Mouse (Mus musculus): ENCODE measurements at regions not wholly inside any gene's neighbourhood (a gene's known extent, or its start where the extent isn't known, plus 50 kb on each side); places are given as distances from the start of the nearest gene placed in this dataset.

DNA sequence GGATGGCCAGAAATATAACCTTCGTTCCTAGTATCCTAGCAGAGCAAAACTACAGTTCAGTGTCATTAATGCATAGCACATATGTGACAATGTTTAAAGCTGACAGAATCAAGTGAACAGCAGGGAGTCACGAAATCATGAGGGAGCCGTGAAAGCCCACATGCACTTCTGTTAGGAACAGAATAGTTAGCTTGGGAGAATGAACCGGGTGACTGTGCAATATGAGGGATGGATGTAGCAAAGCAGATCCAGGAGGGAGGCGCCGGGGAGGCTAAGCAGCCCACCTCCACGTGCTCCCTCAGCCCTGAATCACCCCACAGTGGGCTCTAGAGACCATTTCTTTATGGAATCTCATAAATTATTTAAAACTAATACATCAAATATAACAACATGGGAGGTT is 116.3 kb upstream of the Daam1 start:
- no peak for DNase-seq (ENCODE audit: low spot score in 2 of 2)

GRCm38 (mm10) chr12:71718412-71718811 is 112.5 kb upstream of the Daam1 start:
- DNase-seq (ENCODE audit: low spot score in 2 of 2), result peak in 1 of 2 experiments; percentile 17

DNA sequence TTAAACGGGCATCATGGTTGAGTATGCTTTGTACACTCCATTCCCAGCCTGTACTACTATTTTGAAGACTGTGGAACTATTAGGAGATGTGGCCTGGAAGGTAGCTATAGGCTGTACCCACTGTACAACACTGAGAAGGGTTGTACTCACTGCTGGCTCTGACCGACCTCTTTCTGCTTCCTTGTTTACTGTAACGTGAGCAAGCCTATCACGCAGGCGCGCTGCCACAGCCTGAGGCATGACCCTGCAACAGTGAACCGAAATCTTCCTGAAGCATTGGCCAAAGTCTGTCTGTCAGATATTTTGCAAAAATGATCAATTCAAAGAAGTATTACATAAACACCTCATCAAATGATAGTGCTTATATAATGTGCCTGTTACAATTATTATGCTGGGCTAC is 112.0 kb upstream of the Daam1 start:
- DNase-seq (ENCODE audit: low spot score in 2 of 2), result no peak

GRCm38 (mm10) chr12:71725140-71725539 is 105.7 kb upstream of the Daam1 start:
- no peak for DNase-seq (ENCODE audit: low spot score in 2 of 2)

- DNase-seq (ENCODE audit: low spot score in 2 of 2), result peak; percentile 41 to 62
Measured at GRCm38 (mm10) chr12:71725713-71726336, 105.1 kb upstream of the Daam1 start.

- no peak for DNase-seq (ENCODE audit: low spot score in 2 of 2)
Measured at GRCm38 (mm10) chr12:71743345-71743744, 87.5 kb upstream of the Daam1 start.

DNA sequence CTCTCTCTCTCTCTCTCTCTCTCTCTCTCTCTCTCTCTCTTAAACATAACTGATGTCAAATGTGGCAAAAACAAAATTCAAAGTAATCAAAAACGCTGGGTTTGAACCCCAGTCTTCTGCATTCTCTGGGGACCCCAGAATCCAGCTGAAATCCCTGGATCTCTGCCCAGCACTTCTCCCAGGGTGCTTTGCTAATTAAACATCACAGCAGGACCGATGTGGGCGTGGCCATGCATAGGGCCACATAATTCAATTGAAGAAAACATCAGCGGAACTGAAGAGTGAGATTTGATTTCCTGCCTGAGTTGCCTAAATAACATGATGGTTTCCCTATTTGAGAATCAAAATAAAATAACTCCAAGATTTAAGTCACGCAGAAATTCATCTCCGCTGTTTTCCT is 84.9 kb upstream of the Daam1 start:
- no peak for DNase-seq (ENCODE audit: low spot score in 2 of 2)

DNA sequence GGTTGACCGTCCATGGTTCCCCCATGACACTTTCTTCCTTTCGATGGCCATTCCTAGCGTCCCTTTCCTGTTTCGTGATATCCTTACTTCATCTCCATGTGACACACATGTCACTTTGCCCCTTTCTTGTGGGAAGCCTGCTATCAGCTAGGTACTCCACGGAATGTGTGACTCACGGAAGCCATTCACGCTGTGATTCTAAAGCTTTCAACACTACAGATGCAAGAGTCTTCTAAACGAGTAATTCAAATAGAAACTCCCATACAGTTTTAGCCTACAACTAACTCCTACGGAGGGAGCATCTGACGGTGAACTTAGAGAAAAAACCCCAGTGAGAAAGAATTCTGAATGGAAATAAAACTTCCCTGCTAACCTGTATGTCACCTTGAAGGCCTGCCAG is 83.5 kb upstream of the Daam1 start:
- DNase-seq (ENCODE audit: low spot score in 2 of 2), result no peak

GRCm38 (mm10) chr12:71747831-71748368 is 83.0 kb upstream of the Daam1 start:
- peak in 1 of 2 experiments; percentile 33 for DNase-seq (ENCODE audit: low spot score in 2 of 2)

DNA sequence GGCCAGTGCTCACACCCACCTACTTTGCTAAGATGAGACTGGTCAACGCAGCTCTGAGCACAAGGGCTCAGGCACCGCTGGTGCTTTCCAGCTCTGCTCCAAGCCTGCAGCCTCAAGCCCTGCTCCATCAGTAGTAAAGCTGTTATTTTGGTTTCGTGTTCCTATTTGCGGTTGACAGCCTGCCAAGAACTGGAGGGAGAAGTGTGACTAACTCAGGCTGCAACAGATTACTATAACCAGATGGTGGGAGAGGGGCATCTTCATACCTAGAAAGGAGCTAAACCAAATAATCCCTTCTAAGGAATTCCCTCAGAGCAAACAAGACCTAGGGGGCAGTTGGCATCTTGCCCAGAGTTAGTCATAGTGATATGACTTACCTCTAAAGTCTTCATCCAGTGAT is 82.1 kb upstream of the Daam1 start:
- peak; percentile 18 to 64 for DNase-seq (ENCODE audit: low spot score in 2 of 2)

DNA sequence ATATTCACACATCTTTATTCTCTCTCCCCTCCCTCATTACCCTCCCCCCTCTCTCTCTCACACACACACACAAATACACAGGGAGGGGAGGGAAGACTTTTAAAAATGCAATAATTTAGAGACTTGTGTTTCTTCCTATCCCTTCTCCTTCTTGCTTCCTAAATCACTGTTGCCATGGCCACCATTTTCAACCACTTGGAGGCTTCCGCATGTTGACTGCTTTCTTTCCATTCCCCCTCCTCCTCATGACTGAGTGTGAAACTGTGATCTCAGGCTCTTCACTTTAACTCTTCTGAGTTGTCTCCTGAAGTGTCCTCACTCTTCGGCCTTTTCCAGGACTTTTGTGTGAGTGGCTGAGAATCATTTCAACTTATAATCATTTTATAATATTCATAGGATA is 81.2 kb upstream of the Daam1 start:
- DNase-seq (ENCODE audit: low spot score in 2 of 2), result no peak

DNA sequence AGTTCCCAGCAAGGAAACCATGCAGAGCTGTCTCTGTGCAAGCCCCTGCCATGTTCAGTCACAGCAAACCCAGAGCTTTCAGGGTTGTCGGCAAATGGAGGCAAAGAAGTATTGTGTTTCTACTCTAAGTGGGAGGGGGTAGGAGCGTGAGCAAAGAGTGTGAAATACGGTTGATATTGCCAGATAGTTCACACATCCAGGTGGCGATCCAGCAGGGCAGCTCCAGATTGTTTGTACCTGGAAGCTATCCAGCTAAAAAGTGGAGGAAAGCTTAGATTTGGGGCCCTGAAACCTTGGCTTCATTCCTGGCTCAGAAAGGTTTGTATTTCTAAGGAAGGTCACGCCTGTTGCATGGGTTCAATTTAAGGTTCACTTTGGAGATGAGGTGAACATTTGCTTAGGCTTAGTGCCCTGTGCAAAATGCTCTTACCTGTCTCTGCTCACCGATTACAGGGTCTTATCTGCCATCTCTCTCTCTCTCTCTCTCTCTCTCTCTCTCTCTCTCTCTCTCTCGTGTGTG is 78.1 kb upstream of the Daam1 start:
- DNase-seq (ENCODE audit: low spot score in 2 of 2), result no peak

GRCm38 (mm10) chr12:71753276-71753675 is 77.6 kb upstream of the Daam1 start:
- DNase-seq (ENCODE audit: low spot score in 2 of 2), result no peak

DNA sequence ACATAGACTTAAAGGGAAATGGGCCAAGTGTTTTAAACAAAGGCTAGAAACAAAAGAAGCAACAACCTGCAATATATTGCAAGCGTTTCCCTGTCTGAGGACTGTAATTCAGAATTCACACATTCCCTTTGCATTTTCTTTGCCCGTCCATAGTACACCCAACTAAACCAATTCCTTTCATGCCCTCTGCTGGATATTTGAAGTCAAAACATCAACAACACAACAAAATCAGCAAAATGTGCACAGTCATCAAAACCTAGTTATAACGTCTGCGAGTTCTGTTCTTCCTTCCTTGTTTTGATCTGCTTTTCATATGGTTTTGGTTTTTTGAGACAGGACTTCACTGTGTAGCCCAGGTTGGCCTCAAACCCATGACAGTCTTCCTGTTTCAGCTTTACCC is 67.7 kb upstream of the Daam1 start:
- no peak for DNase-seq (ENCODE audit: low spot score in 2 of 2)

DNA sequence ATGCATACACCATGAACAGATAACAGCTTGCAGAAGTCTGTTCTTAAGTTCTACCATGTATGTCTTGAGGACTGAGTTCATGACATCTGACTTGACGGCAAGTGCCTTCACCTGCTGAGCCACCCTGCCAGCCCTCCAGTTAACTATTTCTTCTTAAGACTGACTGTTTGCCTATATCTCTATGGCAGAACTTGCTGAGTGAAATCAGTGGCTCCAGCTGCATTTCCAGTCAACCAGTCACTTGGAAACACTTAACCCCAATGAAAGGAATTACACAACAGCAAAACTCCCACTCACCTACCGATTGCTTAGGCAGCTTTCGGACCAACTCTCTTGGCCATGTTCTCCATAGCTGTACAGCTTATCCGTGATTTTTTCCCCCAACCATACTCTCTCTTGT is 64.8 kb upstream of the Daam1 start:
- no peak for DNase-seq (ENCODE audit: low spot score in 2 of 2)

GRCm38 (mm10) chr12:71766636-71767035 is 64.2 kb upstream of the Daam1 start:
- DNase-seq (ENCODE audit: low spot score in 2 of 2), result no peak

GRCm38 (mm10) chr12:71767896-71768295 is 63.0 kb upstream of the Daam1 start:
- DNase-seq (ENCODE audit: low spot score in 2 of 2), result no peak

DNA sequence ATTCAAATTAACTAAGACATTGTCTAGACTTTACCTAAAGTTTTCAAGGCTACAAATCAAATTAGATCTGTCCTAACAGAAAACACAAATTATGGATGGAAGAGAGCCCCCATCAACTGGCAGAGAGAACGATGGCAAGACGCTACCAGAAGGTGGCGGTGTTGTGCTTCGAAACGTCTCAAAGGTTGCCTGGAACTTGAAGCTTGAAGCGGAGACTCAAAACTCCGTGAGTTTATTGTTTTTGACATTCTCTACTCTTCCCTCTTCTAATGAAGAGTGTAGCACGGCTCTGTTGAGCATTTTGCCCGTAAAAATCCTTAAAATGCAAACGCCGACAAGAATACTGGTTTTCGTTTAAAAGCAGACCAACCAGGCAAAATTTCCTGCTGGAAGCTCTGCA is 62.4 kb upstream of the Daam1 start:
- DNase-seq (ENCODE audit: low spot score in 2 of 2), result peak; percentile 53 to 72

GRCm38 (mm10) chr12:71768890-71769289 is 62.0 kb upstream of the Daam1 start:
- DNase-seq (ENCODE audit: low spot score in 2 of 2), result no peak

DNA sequence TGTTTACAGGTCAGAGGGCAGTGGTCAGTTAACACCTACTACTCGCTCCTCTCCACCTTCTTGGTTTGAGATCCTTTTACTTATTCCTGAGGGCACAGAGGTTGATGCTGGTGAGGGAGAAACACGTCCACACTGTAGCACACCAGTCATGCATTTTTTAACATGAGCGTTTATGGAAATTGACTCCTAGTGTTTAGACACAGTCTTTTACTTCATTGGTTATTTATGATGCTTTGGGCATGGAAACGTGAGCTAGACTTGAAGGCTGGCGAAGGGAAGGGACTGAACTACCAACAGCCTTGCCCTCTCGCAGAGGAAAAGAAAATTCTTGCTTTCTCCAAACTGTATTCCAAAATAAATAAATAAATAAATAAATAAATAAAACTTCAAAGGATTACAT is 61.6 kb upstream of the Daam1 start:
- DNase-seq (ENCODE audit: low spot score in 2 of 2), result no peak

DNA sequence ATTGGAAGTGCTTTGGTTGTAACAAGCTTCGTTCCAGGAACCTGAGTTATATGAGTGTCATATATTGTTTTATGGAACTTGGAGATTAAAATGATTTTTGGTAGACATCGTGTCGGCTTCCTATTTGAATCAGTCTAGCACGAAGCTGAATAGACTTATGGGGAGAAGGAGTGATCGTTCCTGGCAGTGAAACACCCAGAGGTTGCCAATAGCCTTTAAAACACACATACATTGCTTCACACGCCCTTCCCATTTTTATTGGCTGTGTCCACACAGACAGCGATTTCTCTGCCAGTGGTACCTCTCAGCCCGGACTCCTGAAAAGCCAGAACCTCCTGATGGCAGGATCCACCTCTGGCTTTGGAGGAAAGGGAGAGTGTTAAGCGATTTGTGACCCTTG is 57.0 kb upstream of the Daam1 start:
- DNase-seq (ENCODE audit: low spot score in 2 of 2), result no peak

GRCm38 (mm10) chr12:71775126-71775525 is 55.8 kb upstream of the Daam1 start:
- no peak for DNase-seq (ENCODE audit: low spot score in 2 of 2)

- DNase-seq (ENCODE audit: low spot score in 2 of 2), result no peak
Measured at GRCm38 (mm10) chr12:71778137-71778536, 52.7 kb upstream of the Daam1 start.

GRCm38 (mm10) chr12:71778948-71779347 is 51.9 kb upstream of the Daam1 start:
- DNase-seq (ENCODE audit: low spot score in 2 of 2), result no peak
